Mouse (Mus musculus) cerebellum, adult 18-20 months (tissue): ENCODE measurements around the gene Cd28.

Experiments used
- DNase-seq, 2 experiments: peaks; one replicate each; pipeline ENCODE4 v3.0.0; 2021

The Cd28 gene

GRCm38 (mm10) chr1:60751011-60751410 lies 34.4 kb downstream of the Cd28 start:
- DNase-seq, result no peak

DNA sequence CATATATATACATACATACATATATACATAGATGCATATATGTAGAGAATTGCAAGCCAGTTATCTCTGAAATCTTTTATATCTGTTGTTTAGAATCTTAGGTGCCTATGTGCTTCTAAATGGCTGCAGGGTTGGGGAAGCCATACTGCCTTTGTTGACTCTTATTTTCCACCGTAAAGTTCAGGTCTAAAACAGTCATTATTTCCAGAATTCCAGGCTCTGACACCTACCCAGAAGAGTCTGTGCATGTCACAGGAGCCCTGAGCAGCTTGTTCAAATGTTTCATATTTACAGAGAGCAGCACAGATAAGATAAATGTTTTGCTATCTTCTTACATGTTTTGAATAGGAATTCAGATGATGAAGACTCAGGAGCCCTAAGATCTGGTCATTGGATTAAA lies 36.4 kb downstream of the Cd28 start:
- no peak for DNase-seq

DNA sequence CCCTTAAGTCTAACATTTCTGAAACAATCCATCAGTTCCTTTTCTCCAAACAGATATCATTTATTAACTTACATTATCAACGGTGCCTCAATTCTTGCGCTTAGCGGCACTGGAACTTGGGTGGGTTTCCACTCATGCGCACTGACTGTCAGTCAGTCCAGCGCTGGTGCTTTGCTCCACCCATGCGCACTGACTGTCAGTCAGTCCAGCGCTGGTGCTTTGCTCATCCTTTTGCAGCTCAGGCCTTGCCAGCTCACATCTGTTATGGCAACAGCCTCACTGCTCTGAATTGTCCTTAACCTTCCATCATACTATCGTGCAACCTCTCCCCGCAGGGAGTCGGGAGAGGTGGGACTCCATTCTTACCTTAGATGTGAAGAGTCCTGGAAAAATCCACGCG lies 37.4 kb downstream of the Cd28 start:
- no peak for DNase-seq

- DNase-seq, result no peak
These were observed 39.0 kb downstream of the Cd28 start for GRCm38 (mm10) chr1:60755391-60756243.

- no peak for DNase-seq
These were observed 41.0 kb downstream of the Cd28 start for GRCm38 (mm10) chr1:60757631-60758030.

GRCm38 (mm10) chr1:60758226-60758625 lies 41.6 kb downstream of the Cd28 start:
- no peak for DNase-seq

- DNase-seq, result no peak
These were observed 43.1 kb downstream of the Cd28 start for GRCm38 (mm10) chr1:60759563-60760335.

DNA sequence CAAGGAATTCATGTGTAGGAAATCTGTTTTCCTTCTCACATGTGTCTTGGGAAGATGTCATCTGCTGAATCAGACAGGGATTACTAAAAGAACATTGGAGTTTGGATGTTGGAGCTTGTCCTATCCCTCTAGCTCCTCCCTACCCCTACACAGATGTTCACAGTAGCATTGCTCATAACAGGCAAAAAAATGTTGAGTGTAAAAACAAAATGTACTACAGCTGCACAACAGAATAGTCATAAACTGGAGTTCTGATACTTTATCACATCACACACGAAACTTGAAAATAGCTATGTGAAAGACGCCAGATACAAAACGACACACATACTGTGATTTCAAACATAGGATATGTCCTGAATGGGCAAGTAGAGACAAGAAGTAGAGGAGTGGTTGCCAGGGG lies 43.9 kb downstream of the Cd28 start:
- no peak for DNase-seq

DNA sequence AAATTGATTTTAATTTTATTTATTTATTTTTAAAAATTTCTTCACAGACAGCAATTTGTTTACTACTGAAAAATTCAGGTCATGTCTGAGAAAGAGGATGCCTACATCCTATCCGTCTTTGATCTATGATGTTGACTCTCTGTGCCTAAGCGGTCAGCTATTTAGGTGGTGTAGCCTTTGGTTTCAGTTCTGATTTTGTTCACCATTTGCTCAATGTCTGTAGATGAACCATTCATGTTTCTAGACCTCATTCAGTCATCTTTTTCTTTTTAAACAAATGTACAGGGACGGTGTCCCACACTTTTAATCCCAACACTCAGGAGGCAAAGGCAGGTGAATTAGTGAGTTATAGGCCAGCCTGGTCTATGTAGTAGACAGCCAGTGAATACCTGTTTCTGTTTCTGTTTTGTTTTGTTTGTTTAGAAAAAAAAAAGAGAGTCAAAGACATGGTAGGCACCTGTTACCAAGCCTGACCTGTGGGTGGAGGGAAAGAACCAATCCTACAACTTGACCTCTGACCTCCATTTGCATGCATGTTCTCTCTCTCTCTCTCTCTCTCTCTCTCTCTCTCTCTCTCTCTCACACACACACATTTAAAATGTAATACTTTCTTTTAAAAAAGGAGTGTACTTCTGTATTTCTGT lies 45.0 kb downstream of the Cd28 start:
- DNase-seq, result no peak

- DNase-seq, result no peak
These were observed 45.9 kb downstream of the Cd28 start for GRCm38 (mm10) chr1:60762451-60762850.

DNA sequence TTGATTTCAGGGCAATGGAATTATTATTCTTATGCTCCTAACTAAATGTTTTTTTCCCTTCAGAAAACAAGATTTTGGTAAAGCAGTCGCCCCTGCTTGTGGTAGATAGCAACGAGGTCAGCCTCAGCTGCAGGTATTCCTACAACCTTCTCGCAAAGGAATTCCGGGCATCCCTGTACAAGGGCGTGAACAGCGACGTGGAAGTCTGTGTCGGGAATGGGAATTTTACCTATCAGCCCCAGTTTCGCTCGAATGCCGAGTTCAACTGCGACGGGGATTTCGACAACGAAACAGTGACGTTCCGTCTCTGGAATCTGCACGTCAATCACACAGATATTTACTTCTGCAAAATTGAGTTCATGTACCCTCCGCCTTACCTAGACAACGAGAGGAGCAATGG lies 46.3 kb downstream of the Cd28 start:
- DNase-seq, result no peak

DNA sequence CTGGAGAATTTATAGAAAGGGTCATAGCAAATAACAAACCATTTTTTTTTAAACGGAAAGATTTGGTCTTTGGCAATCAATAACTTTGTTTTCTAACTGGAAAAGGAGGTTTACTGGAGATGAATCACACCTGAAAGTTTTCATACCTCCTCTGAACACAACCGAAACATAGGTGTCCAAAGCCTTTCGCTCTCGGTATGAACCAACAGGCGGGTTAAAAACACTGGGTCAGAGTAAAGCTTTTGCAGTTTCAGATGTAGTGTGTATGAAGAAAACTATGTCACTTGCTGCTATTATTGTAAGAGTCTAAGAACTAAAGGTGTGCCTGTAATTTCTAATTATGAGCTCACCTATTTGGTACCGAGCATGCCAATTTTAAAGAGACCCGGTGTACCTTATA lies 55.2 kb downstream of the Cd28 start:
- DNase-seq, result no peak

- DNase-seq, result no peak
These were observed 56.6 kb downstream of the Cd28 start for GRCm38 (mm10) chr1:60773231-60773630.

DNA sequence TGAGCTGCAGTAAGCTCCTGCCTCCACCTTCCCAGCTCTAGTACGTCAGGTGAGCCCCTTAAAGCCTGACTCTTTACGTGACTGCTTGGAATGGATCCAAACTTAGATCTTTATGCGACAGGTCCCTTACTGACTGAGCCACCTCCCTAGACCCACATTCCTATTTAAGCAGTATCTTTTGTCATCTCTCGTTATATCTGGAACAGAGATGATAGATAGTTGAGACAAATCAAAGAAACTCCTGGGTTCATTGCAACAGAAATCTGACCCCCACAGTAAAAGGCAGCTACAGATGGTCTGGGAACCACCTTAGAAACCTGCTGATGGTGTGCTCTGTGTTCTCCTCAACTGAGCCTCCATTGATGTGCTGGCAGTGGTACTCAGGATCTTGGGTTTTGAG lies 59.6 kb downstream of the Cd28 start:
- DNase-seq, result no peak

GRCm38 (mm10) chr1:60776906-60777305 lies 60.3 kb downstream of the Cd28 start:
- DNase-seq, result no peak

DNA sequence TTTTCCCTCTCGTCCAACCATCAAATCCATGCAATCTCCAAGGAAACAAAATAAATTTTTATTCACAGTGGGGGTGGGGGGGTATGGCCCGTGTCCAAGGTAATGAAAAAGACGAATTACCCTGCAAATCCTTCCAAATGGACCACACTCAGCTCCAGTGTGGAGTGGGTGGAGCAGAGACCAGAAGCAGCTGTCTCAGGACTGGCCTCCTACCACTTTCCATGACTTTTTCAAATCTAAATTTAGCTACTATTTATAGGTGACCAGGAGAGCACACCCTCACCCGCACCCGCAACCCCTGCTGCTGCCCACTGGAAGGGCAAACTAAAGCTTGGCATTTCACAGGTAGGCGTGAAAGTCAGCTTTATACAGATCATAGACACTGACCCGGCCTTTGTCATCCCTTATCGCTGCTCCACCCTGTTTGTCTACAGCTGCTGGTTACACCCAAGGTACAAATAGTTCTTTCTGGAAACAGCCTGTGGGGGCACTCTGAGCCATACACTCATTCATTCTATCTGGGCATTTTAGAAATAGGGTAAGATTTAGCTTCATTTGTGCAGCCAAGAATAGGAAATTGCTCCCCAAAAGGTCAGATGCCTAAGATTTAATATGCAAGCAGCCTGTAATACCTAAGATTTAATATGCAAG lies 62.0 kb downstream of the Cd28 start:
- no peak for DNase-seq

- DNase-seq, result no peak
These were observed 62.6 kb downstream of the Cd28 start for GRCm38 (mm10) chr1:60779176-60779575.

DNA sequence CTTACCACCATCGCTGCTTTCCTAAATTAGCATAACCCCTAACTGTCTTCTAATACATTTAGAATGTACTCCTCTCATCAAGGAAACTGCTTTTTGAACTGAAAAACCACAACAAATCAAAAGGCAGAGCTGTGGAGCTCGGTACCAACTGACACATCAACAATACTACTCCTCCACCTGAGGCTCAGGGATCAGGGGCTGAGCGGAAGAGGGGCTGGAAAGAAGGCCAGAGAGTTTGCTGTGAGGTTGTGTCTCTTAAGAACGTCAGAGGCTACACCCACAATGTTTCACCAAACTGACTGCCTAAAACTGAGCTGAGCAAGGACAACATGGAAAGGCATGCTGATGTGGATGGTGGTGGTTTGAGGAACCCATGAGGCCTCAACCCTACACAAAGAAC lies 65.1 kb downstream of the Cd28 start:
- no peak for DNase-seq

GRCm38 (mm10) chr1:60793717-60794116 lies 77.1 kb downstream of the Cd28 start:
- no peak for DNase-seq

DNA sequence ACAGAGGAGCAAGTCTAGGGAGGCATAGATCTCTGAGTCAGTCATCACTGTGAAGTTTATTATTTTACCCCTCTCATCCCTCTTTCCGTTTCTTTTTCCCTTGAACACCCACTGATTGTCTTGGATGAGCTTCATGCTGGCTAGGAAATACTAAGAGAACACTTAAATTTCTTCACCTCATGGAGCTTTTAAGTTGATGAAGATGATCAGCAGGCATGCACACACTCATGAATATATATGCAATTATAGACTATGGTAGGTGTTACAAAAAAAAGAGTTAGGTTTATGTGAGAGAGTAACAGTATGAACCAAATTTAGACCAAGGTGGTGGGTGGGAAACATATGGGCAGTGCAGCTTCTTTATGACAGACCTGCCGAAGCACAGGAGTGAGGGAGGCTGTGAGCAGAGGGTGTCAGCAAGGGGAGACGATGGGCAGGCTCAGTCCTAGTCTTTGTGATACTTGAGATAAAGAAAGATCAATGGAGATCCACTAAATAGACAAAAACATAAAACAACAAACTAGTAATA lies 79.1 kb downstream of the Cd28 start:
- DNase-seq, result no peak

DNA sequence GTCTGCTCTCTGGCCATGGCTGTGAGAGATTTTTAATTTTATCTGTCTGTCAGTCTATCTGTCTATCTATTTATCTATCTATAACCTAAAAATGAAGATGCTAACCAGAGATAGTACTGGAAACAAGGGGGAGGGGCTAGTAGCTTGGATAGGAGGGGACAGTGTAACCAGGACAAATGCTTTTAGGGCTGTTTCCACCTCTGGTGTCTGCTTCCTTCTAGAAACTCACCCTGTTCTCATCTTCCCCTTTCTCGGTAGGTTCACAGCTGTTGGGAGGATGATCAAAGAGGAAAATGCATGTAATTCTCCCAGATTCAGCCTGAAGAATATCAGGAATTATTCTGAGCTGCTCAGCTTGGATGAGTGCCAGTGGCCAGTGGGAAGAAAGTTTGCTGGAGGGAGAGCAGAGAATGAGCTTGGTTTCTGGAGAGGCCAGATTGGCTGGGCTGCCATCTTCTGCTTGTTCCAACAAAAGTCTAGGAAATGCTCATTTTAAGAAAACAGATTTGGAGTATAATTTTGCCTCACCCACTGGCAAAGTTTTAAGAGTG lies 83.3 kb downstream of the Cd28 start:
- DNase-seq, result no peak

DNA sequence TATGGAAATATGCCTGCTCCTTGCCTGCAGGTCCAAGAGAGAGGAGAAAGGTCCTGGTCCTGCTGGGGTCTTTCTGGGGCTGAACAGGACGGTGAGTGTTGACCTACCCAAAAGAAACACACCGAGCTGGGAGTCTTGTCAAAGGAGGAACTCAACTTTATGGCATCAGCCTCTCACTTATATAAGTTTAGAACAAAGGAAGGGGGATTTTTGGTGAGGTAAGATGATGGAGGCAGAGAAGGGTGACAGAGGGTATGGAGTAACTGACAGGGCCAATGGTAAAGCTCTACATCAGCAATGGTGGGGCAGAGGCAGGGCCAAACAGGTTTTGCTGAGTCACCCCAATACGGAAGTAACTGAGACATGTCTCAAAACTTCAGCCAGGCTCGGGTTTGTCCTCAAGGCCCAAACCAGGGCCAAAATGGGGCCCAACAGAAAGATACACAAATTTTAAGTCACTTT lies 84.6 kb downstream of the Cd28 start:
- no peak for DNase-seq
